Mouse (Mus musculus): Measurements from ENCODE around the gene Ndufb4.
A peak's percentile ranks its signal among the peaks of the same experiment; 100 is the strongest.
"Not testable (repeated sequence)": the region's sequence is repeated elsewhere in the genome, so short reads cannot be mapped to it uniquely, and the experiment has no call there.

Gene Ndufb4

GRCm38 (mm10) chr16:37680216-37680615, 26.0 kb upstream of the Ndufb4 start:
- no peak for DNase-seq (ENCODE audit: low spot score)

GRCm38 (mm10) chr16:37677586-37677985, 23.3 kb upstream of the Ndufb4 start:
- no peak for DNase-seq (ENCODE audit: low spot score)

GRCm38 (mm10) chr16:37676677-37677072, 22.4 kb upstream of the Ndufb4 start:
- no peak for DNase-seq (ENCODE audit: low spot score)

GRCm38 (mm10) chr16:37676024-37676676, 21.9 kb upstream of the Ndufb4 start:
- DNase-seq (ENCODE audit: low spot score) = peak; percentile 58

DNA sequence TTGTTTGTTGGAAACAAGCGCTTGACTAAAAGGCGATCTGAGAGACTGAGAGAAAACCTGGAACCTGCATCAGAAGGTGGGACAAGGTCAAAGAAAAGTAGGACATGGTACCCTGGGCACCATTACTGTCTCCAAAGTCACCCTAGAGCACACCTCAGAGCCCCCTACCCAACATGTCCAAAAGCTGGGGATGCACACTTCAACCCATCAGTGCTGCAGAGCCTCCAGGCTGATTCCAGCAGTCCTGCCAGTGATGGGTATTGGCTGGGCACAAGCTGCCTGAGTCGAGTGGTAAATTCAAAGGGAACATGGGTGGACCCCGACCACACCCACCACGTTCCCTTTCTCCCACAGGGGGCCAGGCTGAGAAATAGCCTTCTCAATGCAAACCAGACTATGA, 21.1 kb upstream of the Ndufb4 start:
- no peak for DNase-seq (ENCODE audit: low spot score)

DNA sequence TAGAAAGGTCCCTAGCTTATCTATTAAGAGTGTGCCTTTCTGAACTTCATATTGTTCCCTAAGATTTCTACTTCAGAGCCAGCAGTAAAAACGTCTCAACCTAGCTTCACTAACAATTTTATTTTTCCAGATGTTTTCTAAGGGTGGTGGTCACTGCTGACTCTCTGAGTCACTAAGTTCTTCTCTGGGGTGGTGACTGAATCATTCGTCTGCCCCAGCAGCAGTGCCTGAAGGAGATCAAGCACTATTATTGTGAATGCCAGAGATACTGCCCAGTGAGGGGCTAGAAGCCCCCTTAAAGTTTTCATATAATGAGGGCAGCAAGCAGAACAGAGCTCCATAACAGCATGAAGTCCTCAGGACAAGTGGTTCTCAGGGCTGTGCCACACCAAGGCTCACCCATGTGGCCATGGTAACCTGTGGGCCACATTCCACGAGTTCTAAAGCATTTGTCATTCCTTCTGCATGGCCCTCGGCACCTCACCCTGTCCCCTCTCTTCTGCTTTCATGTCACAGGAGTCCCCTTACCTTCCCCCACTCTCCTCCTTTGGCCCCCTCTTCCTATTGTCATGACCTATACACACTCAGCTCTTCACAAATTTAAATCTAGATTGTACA, 16.5 kb upstream of the Ndufb4 start:
- DNase-seq (ENCODE audit: low spot score) = no peak

DNA sequence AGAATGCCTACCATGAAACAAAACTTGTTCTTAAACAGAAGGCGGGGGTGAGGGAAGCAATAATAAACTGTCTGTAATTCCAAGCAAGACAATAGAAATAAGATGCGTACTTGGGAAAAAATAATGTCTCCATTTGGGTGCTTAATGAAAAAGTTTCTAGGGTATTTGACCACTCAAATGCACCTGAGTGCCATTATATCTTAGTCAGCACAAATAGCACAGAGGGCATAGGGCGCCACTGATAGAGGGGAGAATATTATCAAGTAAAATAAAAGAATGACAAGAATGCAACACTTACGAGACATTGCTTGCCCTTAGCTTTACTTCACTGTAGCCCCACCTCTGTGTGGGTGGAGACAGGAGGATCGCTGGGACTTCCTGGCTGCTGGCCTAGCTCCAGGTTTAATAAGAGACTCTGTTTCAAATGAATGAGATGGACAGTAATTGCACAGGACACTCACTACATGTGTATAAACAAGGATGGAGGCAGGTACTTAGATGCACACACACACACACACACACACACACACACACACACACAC, 11.2 kb upstream of the Ndufb4 start:
- DNase-seq (ENCODE audit: low spot score) = no peak

GRCm38 (mm10) chr16:37663643-37664459, 9.6 kb upstream of the Ndufb4 start:
- DNase-seq (ENCODE audit: low spot score) = no peak

DNA sequence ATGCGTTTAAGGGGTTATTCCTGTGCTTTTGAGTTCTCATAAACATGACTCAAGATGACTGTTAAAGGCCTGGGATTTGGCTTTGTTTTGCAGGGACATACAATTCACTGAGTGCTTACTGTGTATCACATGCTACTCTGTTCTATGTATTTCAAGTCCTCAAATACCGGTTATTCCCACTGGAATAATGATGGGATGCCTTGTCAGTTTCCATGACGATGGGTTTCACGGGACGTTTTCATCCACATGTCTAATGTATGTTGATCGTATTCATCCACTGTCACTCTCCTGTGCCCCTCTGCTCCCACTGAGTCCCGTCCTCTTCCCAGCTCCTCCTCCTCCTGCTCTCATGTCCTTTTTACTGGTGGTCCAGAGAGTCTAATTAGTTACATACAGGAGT, 2.5 kb upstream of the Ndufb4 start:
- DNase-seq (ENCODE audit: low spot score) = no peak

- DNase-seq (ENCODE audit: low spot score) = no peak
These were observed 1.6 kb upstream of the Ndufb4 start for GRCm38 (mm10) chr16:37655756-37656347.

- no peak for DNase-seq (ENCODE audit: low spot score)
These were observed 690 bp upstream of the Ndufb4 start for GRCm38 (mm10) chr16:37654831-37655455.

- DNase-seq (ENCODE audit: low spot score) = no peak
These were observed 1.2 kb downstream of the Ndufb4 start for GRCm38 (mm10) chr16:37653058-37653457.

DNA sequence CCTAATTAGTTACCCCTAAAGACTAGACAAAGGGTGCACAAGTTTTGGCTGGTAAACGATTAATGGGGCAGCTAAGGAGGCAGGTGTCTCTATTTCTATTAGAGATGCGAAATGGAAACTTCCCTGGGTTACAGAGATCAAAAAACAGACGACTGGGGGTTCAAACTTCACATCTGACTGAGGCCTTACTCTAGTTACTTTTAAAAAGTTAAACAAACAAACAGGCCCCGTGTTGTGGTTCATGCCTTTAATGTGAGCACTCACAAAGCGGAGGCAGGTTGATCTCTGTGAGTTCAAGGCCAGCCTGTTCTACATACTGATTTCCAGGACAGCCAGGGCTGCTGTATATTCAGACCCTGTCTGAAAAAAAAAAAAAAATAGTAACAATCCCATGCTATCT, 1.6 kb downstream of the Ndufb4 start:
- DNase-seq (ENCODE audit: low spot score) = no peak

- DNase-seq (ENCODE audit: low spot score) = no peak
These were observed 2.8 kb downstream of the Ndufb4 start for GRCm38 (mm10) chr16:37651467-37651866.

DNA sequence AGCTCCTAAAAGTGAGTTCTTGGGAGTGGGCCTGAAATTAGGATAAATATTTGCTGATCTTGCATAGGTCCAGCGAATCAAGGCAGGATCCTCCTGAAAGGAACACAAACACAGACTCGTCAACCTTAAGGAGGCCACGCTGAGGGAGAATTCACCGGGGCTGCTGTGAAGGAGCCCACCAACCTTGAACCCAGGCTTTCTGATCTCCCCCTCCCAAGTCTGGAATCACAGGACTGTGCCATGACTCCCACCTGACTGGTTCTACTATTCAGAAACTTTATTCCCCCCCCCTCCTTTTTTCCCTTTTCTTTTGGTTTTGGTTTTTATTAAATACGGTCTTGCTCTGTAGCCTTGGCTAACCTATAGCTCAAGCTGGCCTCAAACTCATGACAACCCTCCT, 5.2 kb downstream of the Ndufb4 start:
- DNase-seq (ENCODE audit: low spot score) = no peak

- no peak for DNase-seq (ENCODE audit: low spot score)
These were observed 6.3 kb downstream of the Ndufb4 start for GRCm38 (mm10) chr16:37647936-37648335.

DNA sequence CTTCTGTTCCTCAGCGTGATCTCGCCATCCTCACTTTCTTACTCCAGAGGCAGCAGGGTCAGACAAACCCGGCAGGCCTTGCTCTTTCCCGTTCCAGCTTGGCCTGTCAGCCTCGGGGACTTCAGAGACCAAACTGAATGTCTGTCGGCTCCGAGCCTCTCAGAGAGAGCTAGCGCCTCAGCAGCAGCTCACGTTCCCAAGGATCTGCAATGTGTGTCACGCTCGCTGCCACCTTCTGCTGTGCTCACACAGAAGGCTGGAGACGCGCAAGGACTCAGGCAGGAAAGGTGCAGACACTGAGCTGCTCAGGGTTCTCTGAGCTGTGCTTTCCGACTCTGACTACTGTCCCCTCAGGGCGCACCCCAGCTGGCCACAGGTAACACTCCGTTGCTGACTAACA, 7.2 kb downstream of the Ndufb4 start:
- DNase-seq (ENCODE audit: low spot score) = no peak

DNA sequence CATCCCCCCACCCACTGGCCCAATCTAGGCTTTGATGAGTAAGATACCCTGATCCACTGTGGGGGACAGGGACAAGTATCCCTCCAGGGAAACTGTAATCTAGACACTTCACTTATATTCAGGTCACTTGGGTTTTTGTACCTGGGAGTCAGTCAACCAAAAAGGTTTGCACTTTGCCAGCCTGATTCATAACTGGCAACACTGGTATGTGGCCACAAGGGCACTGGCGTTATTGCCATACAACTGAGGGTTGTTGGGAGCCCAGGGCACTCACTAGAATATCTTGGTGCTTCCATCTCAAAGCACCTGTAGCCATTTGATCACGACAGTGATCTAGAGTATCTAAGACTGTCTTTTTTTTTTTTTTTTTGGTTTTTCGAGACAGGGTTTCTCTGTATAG, 8.5 kb downstream of the Ndufb4 start:
- no peak for DNase-seq (ENCODE audit: low spot score)

DNA sequence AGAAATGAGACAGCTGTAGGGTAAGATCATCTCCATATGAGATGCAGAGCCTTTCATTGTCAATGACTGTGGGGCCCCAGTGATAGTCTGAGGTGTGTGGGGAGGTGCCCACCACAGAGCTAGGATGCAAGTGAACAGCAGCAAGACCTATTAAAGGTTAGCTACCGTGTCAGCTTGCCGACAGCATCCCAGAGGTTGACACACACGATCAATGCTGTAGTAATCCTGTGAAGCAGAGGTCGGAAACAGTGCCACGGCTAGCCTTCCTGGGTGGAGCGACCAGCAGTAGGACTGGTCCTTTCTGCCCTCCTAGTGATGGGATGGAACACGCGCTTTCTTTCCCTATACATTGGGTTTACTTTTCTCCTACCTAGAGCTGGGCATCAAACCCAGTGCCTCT, 9.0 kb downstream of the Ndufb4 start:
- DNase-seq (ENCODE audit: low spot score) = no peak

- no peak for DNase-seq (ENCODE audit: low spot score)
These were observed 9.8 kb downstream of the Ndufb4 start for GRCm38 (mm10) chr16:37644486-37644885.

GRCm38 (mm10) chr16:37640522-37640921, 13.7 kb downstream of the Ndufb4 start:
- DNase-seq (ENCODE audit: low spot score) = not testable (repeated sequence)

GRCm38 (mm10) chr16:37637802-37638201, 16.5 kb downstream of the Ndufb4 start:
- no peak for DNase-seq (ENCODE audit: low spot score)
